Mouse (Mus musculus) olfactory bulb, adult 2 months (tissue): ENCODE measurements around the gene Klk6. TPM values are rescaled to one million over a fixed set of nuclear protein-coding genes. Genes with fewer than 3 reads are reported as not detected.

Experiments used
- H3K27ac ChIP-seq: fragments of 200-500 bp; 2 replicates; pipeline ENCODE4 v1.5.1; 2012; ENCODE audit warnings: low read depth, low read length; ENCODE audit not compliant: insufficient read depth
- H3K4me1 ChIP-seq: fragments of 200-500 bp; 2 replicates; pipeline ENCODE4 v1.6.1; 2012; ENCODE audit warnings: low read length; ENCODE audit not compliant: control insufficient read depth, insufficient read depth
- H3K4me3 ChIP-seq: fragments of 200-500 bp; 2 replicates; pipeline ENCODE4 v1.5.1; 2012; ENCODE audit warnings: mild to moderate bottlenecking, low read depth, low read length, moderate library complexity; ENCODE audit not compliant: insufficient read depth
- CTCF ChIP-seq: fragments of 200-500 bp; IDR thresholded peaks from 2 replicates; pipeline ENCODE4 v1.5.1; 2012; ENCODE audit warnings: low read depth, mild to moderate bottlenecking, low read length, moderate library complexity; ENCODE audit not compliant: insufficient read depth
- POLR2A ChIP-seq: fragments of 200-500 bp; IDR thresholded peaks from 2 replicates; pipeline ENCODE4 v1.6.1; 2012; ENCODE audit warnings: mild to moderate bottlenecking, low read depth, low read length, moderate library complexity; ENCODE audit not compliant: insufficient read depth
- WGBS: fragments of 180-500 bp; shearing (Covaris S2); methylation state at CpG from one replicate; pipeline ENCODE4 v1.1.7; 2018; 5-methylcytosine and 5-hydroxymethylcytosine counted together
- polyA plus RNA-seq: library from polyadenylated mRNA; stranded (reverse); fragments of >200 nt; gene quantifications from 2 replicates; pipeline ENCODE4 v1.2.4, GENCODE M21; 2012; ENCODE audit warnings: low replicate concordance; ENCODE audit not compliant: missing spikeins, insufficient read depth, insufficient read length

Klk6 gene
- polyA plus RNA-seq = not detected in 2 replicates

GRCm38 (mm10) chr7:43824199-43824598 is at the start of gene Klk6:
Gene Klk6 (plus strand): TSS chr7:43824499.
- Histone ChIP-seq H3K4me3 (no peak within 1 kb of the TSS), H3K27ac (no peak within 1 kb of the TSS), H3K4me1 (no peaks in the 10 kb centered on the region)
- 79% methylated on average over 10 of the region's 10 CpGs for WGBS
- no peak for TF ChIP-seq CTCF
- TF ChIP-seq POLR2A = no peak

- no peak overlapping the region for H3K4me3 ChIP-seq
- 53% methylated on average over 6 of the region's 6 CpGs for WGBS
- no peak overlapping the region for H3K27ac ChIP-seq
- H3K4me1 ChIP-seq = no peaks in the 10 kb centered on the region
- TF ChIP-seq CTCF = no peak
- TF ChIP-seq POLR2A = no peak
Observed at GRCm38 (mm10) chr7:43774802-43775201, 49.5 kb upstream of the Klk6 start.

- WGBS = 64% methylated on average over 7 of the region's 7 CpGs
- Histone ChIP-seq H3K4me3 (no peak overlapping the region), H3K4me1 (peaks cover 3% of the 10 kb centered on the region; the same call in 1 of the 2 replicates), H3K27ac (no peak overlapping the region)
- TF ChIP-seq CTCF (no peak), POLR2A (no peak)
Observed at GRCm38 (mm10) chr7:43775311-43776057, 48.8 kb upstream of the Klk6 start.

GRCm38 (mm10) chr7:43776506-43776905 is 47.8 kb upstream of the Klk6 start:
- Histone ChIP-seq H3K4me1 (peaks cover 8% of the 10 kb centered on the region; the same call in 1 of the 2 replicates), H3K4me3 (no peak overlapping the region), H3K27ac (no peak overlapping the region)
- WGBS = 90% methylated on average over 5 of the region's 5 CpGs
- no peak for TF ChIP-seq POLR2A
- TF ChIP-seq CTCF = no peak

GRCm38 (mm10) chr7:43777423-43777822 is 46.9 kb upstream of the Klk6 start:
- WGBS = 87% methylated on average over 12 of the region's 12 CpGs
- no peak for TF ChIP-seq POLR2A
- no peak for TF ChIP-seq CTCF
- peaks cover 8% of the 10 kb centered on the region; the same call in 1 of the 2 replicates for H3K4me1 ChIP-seq

GRCm38 (mm10) chr7:43778176-43778970 is 45.9 kb upstream of the Klk6 start:
- WGBS = 91% methylated on average over 10 of the region's 10 CpGs

More at GRCm38 (mm10) chr7:43777423-43777822, 46.9 kb upstream of the Klk6 start:
- Histone ChIP-seq H3K4me3 (no peak overlapping the region), H3K27ac (no peak overlapping the region)

GRCm38 (mm10) chr7:43780241-43780640 is 44.1 kb upstream of the Klk6 start:
- Histone ChIP-seq H3K4me1 (peaks cover 12% of the 10 kb centered on the region), H3K4me3 (no peak overlapping the region), H3K27ac (no peak overlapping the region)
- WGBS = 46% methylated on average over 6 of the region's 6 CpGs
- TF ChIP-seq CTCF (no peak), POLR2A (no peak)

More at GRCm38 (mm10) chr7:43778176-43778970, 45.9 kb upstream of the Klk6 start:
- TF ChIP-seq POLR2A = no peak
- TF ChIP-seq CTCF = no peak
- Histone ChIP-seq H3K4me3 (no peak overlapping the region), H3K4me1 (peaks cover 12% of the 10 kb centered on the region), H3K27ac (no peak overlapping the region)

GRCm38 (mm10) chr7:43780746-43781145 is 43.6 kb upstream of the Klk6 start, which contains the start of gene Klk10:
Gene Klk10 (plus strand): TSS chr7:43781035.
- H3K4me1 ChIP-seq = peaks cover 12% of the 10 kb centered on the region
- H3K27ac ChIP-seq = no peak within 1 kb of the TSS
- H3K4me3 ChIP-seq = no peak within 1 kb of the TSS
- 39% methylated on average over 5 of the region's 5 CpGs for WGBS
- TF ChIP-seq POLR2A (no peak), CTCF (no peak)

GRCm38 (mm10) chr7:43781541-43781940 is 42.8 kb upstream of the Klk6 start:
- no peak overlapping the region for H3K4me3 ChIP-seq
- H3K27ac ChIP-seq = no peak overlapping the region
- peaks cover 12% of the 10 kb centered on the region for H3K4me1 ChIP-seq
- 93% methylated on average over 11 of the region's 11 CpGs for WGBS
- no peak for TF ChIP-seq CTCF
- TF ChIP-seq POLR2A = no peak
